Mouse (Mus musculus): Measurements from ENCODE around the gene Car15.

DNA sequence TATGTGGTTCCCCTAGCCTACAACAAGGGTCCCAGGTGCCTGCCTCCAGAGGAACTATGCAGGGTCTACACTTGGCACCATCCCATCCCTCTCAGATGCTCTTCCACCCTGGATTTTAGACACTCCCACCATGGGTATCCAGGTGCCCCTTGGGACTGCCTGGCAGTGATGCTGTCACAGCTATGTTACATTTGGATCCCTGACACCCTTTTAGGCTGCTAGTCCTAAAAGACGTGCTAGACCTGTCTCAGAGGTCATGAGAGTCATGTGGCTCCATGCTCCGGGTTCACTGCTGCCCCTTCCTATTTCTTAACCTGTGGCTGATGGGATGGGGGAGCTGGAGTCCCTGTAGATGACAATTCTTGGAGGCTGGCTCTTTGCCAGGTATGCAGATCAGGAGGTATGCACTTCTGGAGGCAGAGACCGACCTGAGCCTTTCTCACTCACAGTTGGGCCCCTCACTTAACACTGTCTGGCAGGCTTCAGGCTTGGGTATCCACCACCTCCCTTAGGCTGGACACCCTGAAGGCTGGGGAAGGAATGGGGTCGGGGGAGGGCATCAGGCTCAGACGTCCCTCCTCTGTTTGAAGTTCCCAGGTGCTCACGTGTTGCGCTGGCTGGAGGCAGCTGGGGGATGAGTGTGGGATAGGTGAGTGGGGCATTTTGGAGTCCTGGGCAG lies 36.2 kb downstream of the Car15 start:
- TF ChIP-seq CTCF (IDR thresholded peaks at IDR 0.05; ENCODE audit: control insufficient read depth, insufficient read depth, low read length): no peak
- TF ChIP-seq POLR2A (IDR thresholded peaks at IDR 0.05; ENCODE audit: borderline replicate concordance, control insufficient read depth, low read depth, low read length): no peak

All from bone marrow, adult 2 months (tissue).